ENCODE assay signal across 14 mouse cellular contexts in genomic region chr1:160306336-160306735, GRCm38 (mm10).
DNase-seq lines count a peak whose midpoint lies in the region; ATAC-seq and TF ChIP-seq lines count a peak whose summit lies in the region.
"Had no signal": no experiment of that assay in that cellular context is flagged by ENCODE, and none has a peak within 500 bp of the region (broad histone marks: within the 10 kb centered on the region; RNA-seq: fewer than 3 reads in every experiment).

No protein-coding gene starts in this region.

- ATAC-seq in lung, embryonic 14.5 days (ENCODE audit: insufficient read depth), result no peak
- no peak for ATAC-seq in intestine, postnatal 0 days
- peak; percentile 16; the same call in 1 of the 2 replicates for ATAC-seq in megakaryocyte progenitor cell, adult 5-6 weeks (replicated peaks; ENCODE audit: poor library complexity)
- ATAC-seq: midbrain, embryonic 16.5 days had no signal

- no peaks in the 10 kb centered on the region for H3K9me3 ChIP-seq in lung, embryonic 14.5 days (ENCODE audit: low read depth, low read length)
- H3K9me3 ChIP-seq in intestine, postnatal 0 days (ENCODE audit: control insufficient read depth), result no peaks in the 10 kb centered on the region
- H3K9me3 ChIP-seq: hindbrain, embryonic 13.5 days; limb, embryonic 15.5 days had no signal

- no peaks in the 10 kb centered on the region for H3K36me3 ChIP-seq in lung, embryonic 14.5 days (ENCODE audit: insufficient read depth)
- H3K36me3 ChIP-seq in intestine, postnatal 0 days (ENCODE audit: control insufficient read depth, insufficient read depth), result no peaks in the 10 kb centered on the region; the same call in 1 of the 2 replicates
- H3K36me3 ChIP-seq: hindbrain, embryonic 13.5 days; limb, embryonic 15.5 days had no signal

- 0 out of 2 replicates have a peak overlapping the region, but pooled peaks have one; percentile 44 for H3K4me2 ChIP-seq in lung, embryonic 14.5 days
- peak overlapping the region; percentile 40 for H3K4me2 ChIP-seq in intestine, postnatal 0 days (replicated peaks; ENCODE audit: low read depth)
- H3K4me2 ChIP-seq: hindbrain, embryonic 13.5 days; limb, embryonic 15.5 days had no signal

- no peaks in the 10 kb centered on the region for H3K27me3 ChIP-seq in lung, embryonic 14.5 days (ENCODE audit: insufficient read depth, low read length)
- no peaks in the 10 kb centered on the region for H3K27me3 ChIP-seq in intestine, postnatal 0 days (replicated peaks; ENCODE audit: control insufficient read depth, insufficient read depth, low read length)
- H3K27me3 ChIP-seq: CH12.LX; hindbrain, embryonic 13.5 days; limb, embryonic 15.5 days had no signal

- no peak overlapping the region for H3K9ac ChIP-seq in lung, embryonic 14.5 days
- no peak overlapping the region for H3K9ac ChIP-seq in intestine, postnatal 0 days (ENCODE audit: low read depth, low read length)
- H3K9ac ChIP-seq: hindbrain, embryonic 13.5 days; limb, embryonic 15.5 days had no signal

- H3K4me1 ChIP-seq in lung, embryonic 14.5 days (ENCODE audit: insufficient read depth), result peaks cover 5% of the 10 kb centered on the region
- H3K4me1 ChIP-seq in intestine, postnatal 0 days (replicated peaks; ENCODE audit: control insufficient read depth, insufficient read depth, low read length), result no peaks in the 10 kb centered on the region; the same call in 1 of the 2 replicates
- H3K4me1 ChIP-seq: limb, embryonic 15.5 days had no signal

- no peak for TF ChIP-seq CTCF in lung, embryonic 14.5 days (IDR thresholded peaks at IDR 0.05; ENCODE audit: low read depth)
- TF ChIP-seq CTCF in intestine, postnatal 0 days (IDR thresholded peaks at IDR 0.05; ENCODE audit: low read depth), result no peak

- peak; percentile 29 for DNase-seq in lung, embryonic 14.5 days
- DNase-seq in lung, postnatal 36 days, result no peak
- DNase-seq in thymus, postnatal 25 days, result peak; percentile 64
- DNase-seq in gastrocnemius, postnatal 10 days, result no peak
- no peak for DNase-seq in kidney, postnatal 14 days
- no peak for DNase-seq in adrenal gland, adult 8-10 months
- DNase-seq: cerebellum, postnatal 14 days; kidney, postnatal 25 days had no signal

- WGBS in lung, embryonic 14.5 days, result 48% methylated on average over 6 of the region's 6 CpGs
- 40% methylated on average over 6 of the region's 6 CpGs for WGBS in intestine, postnatal 0 days

- no peak overlapping the region for H3K27ac ChIP-seq in lung, embryonic 14.5 days (ENCODE audit: low read depth)
- no peak overlapping the region for H3K27ac ChIP-seq in intestine, postnatal 0 days (ENCODE audit: low read depth, low read length)
- H3K27ac ChIP-seq: hindbrain, embryonic 13.5 days; limb, embryonic 15.5 days had no signal

- H3K4me3 ChIP-seq in lung, embryonic 14.5 days (ENCODE audit: low read depth, low read length), result no peak overlapping the region
- H3K4me3 ChIP-seq in intestine, postnatal 0 days (ENCODE audit: low read depth, low read length), result no peak overlapping the region
- H3K4me3 ChIP-seq: hindbrain, embryonic 13.5 days; limb, embryonic 15.5 days had no signal

Comparison
In these comparisons a context has a peak if more than half of its experiments do, and no peak if none do; other contexts are left out.
1. DNase-seq: peak in lung, embryonic 14.5 days (single experiment) and thymus, postnatal 25 days (single experiment); none in lung, postnatal 36 days (single experiment), gastrocnemius, postnatal 10 days (single experiment), kidney, postnatal 14 days (single experiment) and adrenal gland, adult 8-10 months (single experiment).